Comparison of ENCODE assay signal across 16 mouse cellular contexts in genomic region chr3:128616675-128617074, GRCm38 (mm10).
"Had no signal": no experiment of that assay in that cellular context is flagged by ENCODE, and none has a peak within 500 bp of the region (broad histone marks: within the 10 kb centered on the region; RNA-seq: fewer than 3 reads in every experiment).

No protein-coding gene starts in this region.

- DNase-seq: retina, postnatal 1 day; right cerebral cortex, adult 18-20 months; right cerebral cortex, postnatal 14 days; right cerebral cortex, postnatal 25 days; right cerebral cortex, postnatal 4 days; spleen, adult 18-20 months; thymus, adult 18-20 months; thymus, adult 2 months; thymus, postnatal 14 days; thymus, postnatal 25 days; thymus, postnatal 36 days; thymus, postnatal 4 days had no signal

- H3K4me2 ChIP-seq: neural tube, embryonic 13.5 days; neural tube, embryonic 15.5 days; stomach, embryonic 15.5 days had no signal

- H3K4me3 ChIP-seq: neural tube, embryonic 13.5 days; neural tube, embryonic 15.5 days; stomach, embryonic 15.5 days had no signal

- H3K9ac ChIP-seq: neural tube, embryonic 13.5 days; neural tube, embryonic 15.5 days; stomach, embryonic 15.5 days had no signal

- H3K27me3 ChIP-seq: neural tube, embryonic 13.5 days; neural tube, embryonic 15.5 days; stomach, embryonic 15.5 days had no signal

- H3K4me1 ChIP-seq: neural tube, embryonic 13.5 days; neural tube, embryonic 15.5 days; stomach, embryonic 15.5 days had no signal

- H3K27ac ChIP-seq: neural tube, embryonic 13.5 days; neural tube, embryonic 15.5 days; stomach, embryonic 15.5 days; stomach, postnatal 0 days had no signal

- H3K9me3 ChIP-seq: neural tube, embryonic 13.5 days; neural tube, embryonic 15.5 days; stomach, embryonic 15.5 days had no signal

- H3K36me3 ChIP-seq: neural tube, embryonic 13.5 days; neural tube, embryonic 15.5 days; stomach, embryonic 15.5 days had no signal
